Mouse (Mus musculus): ENCODE results near the gene Abhd4. TPM values are rescaled to one million over a fixed set of nuclear protein-coding genes. Genes with fewer than 3 reads are reported as not detected.
A peak's percentile ranks its signal among the peaks of the same experiment; 100 is the strongest.

The Abhd4 gene
- total and polyA plus RNA-seq, 2 experiments from 2014 or later: 69.7 to 75.1 TPM

DNA sequence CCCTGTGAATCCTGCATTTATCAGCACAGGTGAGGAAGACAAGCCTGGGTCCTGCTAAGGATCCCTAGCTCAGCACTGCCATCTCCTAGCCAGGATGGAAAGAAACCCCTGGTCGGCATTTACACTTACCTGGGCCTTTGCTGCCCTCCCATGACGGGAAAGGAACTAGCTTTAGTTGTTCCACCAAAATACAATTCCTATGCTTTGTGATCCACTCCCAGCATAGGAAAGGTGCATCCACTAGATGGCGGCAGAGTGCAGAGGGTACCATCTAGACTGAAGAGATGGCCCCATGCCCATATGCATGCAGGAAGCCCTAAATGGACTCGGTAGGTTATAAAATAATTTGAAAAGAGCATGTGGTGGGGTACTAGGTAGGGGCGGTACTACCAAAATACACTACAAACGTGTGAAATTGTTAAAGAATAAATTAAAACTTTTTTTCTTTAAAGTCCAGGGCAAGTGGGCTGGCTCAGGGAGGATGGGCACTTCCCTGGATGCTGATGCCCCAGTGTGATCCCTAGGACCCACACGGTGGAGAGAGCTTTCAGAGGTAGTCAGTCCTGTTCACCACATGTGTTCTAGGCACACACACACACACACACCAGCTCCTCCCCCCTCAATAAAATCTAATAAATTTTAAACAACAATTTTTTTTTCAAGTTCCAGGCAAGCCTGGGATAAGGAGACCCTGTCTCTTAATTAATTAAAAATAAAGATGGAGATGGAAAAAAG lies 14.8 kb upstream of the Abhd4 start:
- Histone ChIP-seq H3K4me3 (ENCODE audit: low read depth, low read length) (no peak overlapping the region), H3K27ac (ENCODE audit: low read depth, low read length) (no peak overlapping the region), H3K9me3 (ENCODE audit: low read length) (no peaks in the 10 kb centered on the region), H3K36me3 (ENCODE audit: insufficient read depth) (peaks cover 33% of the 10 kb centered on the region), H3K9ac (no peak overlapping the region), H3K27me3 (ENCODE audit: insufficient read depth, low read length) (no peaks in the 10 kb centered on the region), H3K4me1 (ENCODE audit: insufficient read depth) (no peaks in the 10 kb centered on the region), H3K4me2 (ENCODE audit: low read depth) (no peak overlapping the region)
- WGBS: 9% methylated on average over 7 of the region's 7 CpGs
- peak; percentile 75 for ATAC-seq
- DNase-seq: peak; percentile 78
- TF ChIP-seq CTCF (IDR thresholded peaks at IDR 0.05; ENCODE audit: low read depth): peak; percentile 89

GRCm38 (mm10) chr14:54240542-54240941 lies 13.4 kb upstream of the Abhd4 start:
- H3K9ac ChIP-seq: no peak overlapping the region
- TF ChIP-seq CTCF (IDR thresholded peaks at IDR 0.05; ENCODE audit: low read depth): no peak
- no peak overlapping the region for H3K4me3 ChIP-seq (ENCODE audit: low read depth, low read length)
- DNase-seq: no peak
- H3K9me3 ChIP-seq (ENCODE audit: low read length): no peaks in the 10 kb centered on the region
- H3K4me2 ChIP-seq (ENCODE audit: low read depth): no peak overlapping the region
- H3K27ac ChIP-seq (ENCODE audit: low read depth, low read length): no peak overlapping the region
- H3K4me1 ChIP-seq (ENCODE audit: insufficient read depth): no peaks in the 10 kb centered on the region
- whole genome bisulfite sequencing: 77% methylated on average over 5 of the region's 5 CpGs
- no peaks in the 10 kb centered on the region for H3K27me3 ChIP-seq (ENCODE audit: insufficient read depth, low read length)
- no peak for ATAC-seq
- peaks cover 19% of the 10 kb centered on the region for H3K36me3 ChIP-seq (ENCODE audit: insufficient read depth)

GRCm38 (mm10) chr14:54244183-54244582 lies 9.8 kb upstream of the Abhd4 start:
- no peak overlapping the region for H3K4me2 ChIP-seq (ENCODE audit: low read depth)
- H3K4me1 ChIP-seq (ENCODE audit: insufficient read depth): no peaks in the 10 kb centered on the region
- no peak overlapping the region for H3K4me3 ChIP-seq (ENCODE audit: low read depth, low read length)
- H3K27ac ChIP-seq (ENCODE audit: low read depth, low read length): no peak overlapping the region
- no peak for TF ChIP-seq CTCF (IDR thresholded peaks at IDR 0.05; ENCODE audit: low read depth)
- 28% methylated on average over 3 of the region's 3 CpGs for WGBS
- no peak overlapping the region for H3K9ac ChIP-seq
- H3K27me3 ChIP-seq (ENCODE audit: insufficient read depth, low read length): no peaks in the 10 kb centered on the region
- peaks cover 31% of the 10 kb centered on the region for H3K36me3 ChIP-seq (ENCODE audit: insufficient read depth)
- ATAC-seq (peak; percentile 29; the same call in 1 of the 2 replicates), DNase-seq (no peak)
- H3K9me3 ChIP-seq (ENCODE audit: low read length): no peaks in the 10 kb centered on the region

GRCm38 (mm10) chr14:54246232-54246631 lies 7.8 kb upstream of the Abhd4 start:
- Histone ChIP-seq H3K9me3 (ENCODE audit: low read length) (no peaks in the 10 kb centered on the region), H3K36me3 (ENCODE audit: insufficient read depth) (peaks cover 31% of the 10 kb centered on the region), H3K4me1 (ENCODE audit: insufficient read depth) (no peaks in the 10 kb centered on the region), H3K27ac (ENCODE audit: low read depth, low read length) (no peak overlapping the region), H3K27me3 (ENCODE audit: insufficient read depth, low read length) (no peaks in the 10 kb centered on the region), H3K4me3 (ENCODE audit: low read depth, low read length) (no peak overlapping the region), H3K9ac (no peak overlapping the region), H3K4me2 (ENCODE audit: low read depth) (no peak overlapping the region)
- ATAC-seq: no peak
- TF ChIP-seq CTCF (IDR thresholded peaks at IDR 0.05; ENCODE audit: low read depth): no peak
- WGBS: 92% methylated on average over 3 of the region's 3 CpGs
- no peak for DNase-seq

DNA sequence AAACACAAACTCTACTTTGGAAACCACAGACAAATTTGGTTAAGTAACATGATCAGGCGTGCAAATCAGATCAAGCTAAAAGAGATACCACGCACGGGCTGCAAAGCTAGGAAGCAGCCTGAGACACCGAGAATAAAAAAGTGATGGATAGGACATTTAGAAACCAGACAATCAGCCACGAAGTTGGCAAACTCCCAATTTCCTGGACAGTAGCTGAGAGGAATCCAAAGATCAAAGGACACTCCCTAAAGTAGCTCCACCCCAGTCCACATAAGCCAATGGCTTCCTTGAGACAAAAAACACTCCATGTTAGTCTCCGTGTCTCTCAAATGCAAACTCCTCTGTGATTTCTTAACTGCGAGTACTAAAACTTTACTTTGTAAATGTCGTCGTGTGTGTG lies 4.7 kb upstream of the Abhd4 start:
- TF ChIP-seq CTCF (IDR thresholded peaks at IDR 0.05; ENCODE audit: low read depth): no peak
- DNase-seq (no peak), ATAC-seq (no peak)

DNA sequence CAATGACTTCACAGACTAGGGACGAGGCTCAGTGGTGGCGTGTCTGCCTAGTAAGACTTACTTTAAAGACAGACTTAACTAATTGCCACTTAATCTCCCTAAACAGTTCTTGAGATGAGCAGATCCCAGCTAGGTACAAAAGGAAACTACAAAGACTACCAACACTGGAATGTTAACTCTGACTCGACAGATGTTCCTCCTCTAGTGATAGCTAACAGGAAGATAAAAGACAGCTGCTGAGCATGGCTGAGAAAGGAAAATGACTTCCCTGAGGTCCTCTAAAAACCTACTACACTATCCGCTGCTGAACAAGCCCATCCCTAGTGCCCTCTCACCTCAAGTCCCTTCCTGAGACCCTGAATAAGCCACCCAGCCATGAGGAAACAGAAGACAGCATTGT lies 3.9 kb upstream of the Abhd4 start:
- Histone ChIP-seq H3K4me2 (ENCODE audit: low read depth) (no peak overlapping the region), H3K4me3 (ENCODE audit: low read depth, low read length) (no peak overlapping the region), H3K36me3 (ENCODE audit: insufficient read depth) (peaks cover 17% of the 10 kb centered on the region; the same call in 1 of the 2 replicates), H3K27me3 (ENCODE audit: insufficient read depth, low read length) (no peaks in the 10 kb centered on the region), H3K4me1 (ENCODE audit: insufficient read depth) (peaks cover 8% of the 10 kb centered on the region; the same call in 1 of the 2 replicates), H3K27ac (ENCODE audit: low read depth, low read length) (no peak overlapping the region), H3K9ac (no peak overlapping the region), H3K9me3 (ENCODE audit: low read length) (no peaks in the 10 kb centered on the region)
- no peak for TF ChIP-seq CTCF (IDR thresholded peaks at IDR 0.05; ENCODE audit: low read depth)
- DNase-seq: no peak
- ATAC-seq: no peak
- 74% methylated on average over 4 of the region's 4 CpGs for WGBS

More for the DNA sequence above, 4.7 kb upstream of the Abhd4 start:
- Histone ChIP-seq H3K4me3 (ENCODE audit: low read depth, low read length) (no peak overlapping the region), H3K9me3 (ENCODE audit: low read length) (no peaks in the 10 kb centered on the region), H3K4me2 (ENCODE audit: low read depth) (no peak overlapping the region), H3K9ac (no peak overlapping the region), H3K27ac (ENCODE audit: low read depth, low read length) (no peak overlapping the region), H3K36me3 (ENCODE audit: insufficient read depth) (peaks cover 17% of the 10 kb centered on the region; the same call in 1 of the 2 replicates), H3K4me1 (ENCODE audit: insufficient read depth) (peaks cover 8% of the 10 kb centered on the region; the same call in 1 of the 2 replicates), H3K27me3 (ENCODE audit: insufficient read depth, low read length) (no peaks in the 10 kb centered on the region)
- WGBS: 78% methylated on average over 9 of the region's 9 CpGs

DNA sequence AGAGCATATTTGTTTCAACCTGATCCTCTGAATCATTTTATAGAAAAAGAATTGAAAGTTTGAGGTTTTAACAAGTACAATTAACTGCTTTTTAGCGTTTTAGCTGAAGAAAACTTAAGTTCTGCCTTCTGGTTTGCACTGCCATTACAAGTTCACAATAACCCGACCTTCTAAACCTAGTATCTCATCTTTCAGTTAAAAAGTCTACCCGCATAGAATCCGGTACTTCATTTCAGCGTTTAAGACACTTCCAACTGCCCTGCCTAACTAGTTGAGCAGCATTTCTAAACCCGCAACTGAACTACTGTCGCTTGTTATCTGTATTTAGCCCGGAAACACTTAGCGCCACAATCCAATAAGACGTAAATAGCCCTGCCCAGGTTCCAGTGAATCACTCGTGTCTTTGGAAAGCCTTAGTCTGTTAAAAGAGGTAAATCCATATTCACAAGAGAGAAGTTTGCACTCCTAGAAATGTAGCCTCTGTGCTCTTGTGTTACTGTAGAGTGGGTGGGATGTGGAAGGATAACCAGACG lies 748 bp downstream of the Abhd4 start:
- 0 out of 2 replicates have a peak, but pooled peaks cover 4% of the 10 kb centered on the region for H3K36me3 ChIP-seq (ENCODE audit: insufficient read depth)
- H3K27me3 ChIP-seq (ENCODE audit: insufficient read depth, low read length): no peaks in the 10 kb centered on the region
- 69% methylated on average over 12 of the region's 12 CpGs for WGBS
- ATAC-seq (no peak), DNase-seq (no peak)
- H3K27ac ChIP-seq (ENCODE audit: low read depth, low read length): no peak overlapping the region
- peak overlapping the region; percentile 83; the same call in 1 of the 2 replicates for H3K4me3 ChIP-seq (ENCODE audit: low read depth, low read length)
- H3K9me3 ChIP-seq (ENCODE audit: low read length): no peaks in the 10 kb centered on the region
- peak overlapping the region; percentile 68 for H3K9ac ChIP-seq
- no peak for TF ChIP-seq CTCF (IDR thresholded peaks at IDR 0.05; ENCODE audit: low read depth)
- peaks cover 8% of the 10 kb centered on the region; the same call in 1 of the 2 replicates for H3K4me1 ChIP-seq (ENCODE audit: insufficient read depth)
- H3K4me2 ChIP-seq (ENCODE audit: low read depth): peak overlapping the region; percentile 75

All from forebrain, postnatal 0 days (tissue).